Mouse (Mus musculus) cortical plate, adult 2 months (tissue): ENCODE results near the gene Ppp6r2. TPM values are rescaled to one million over a fixed set of nuclear protein-coding genes. Genes with fewer than 3 reads are reported as not detected.

Source experiments
- H3K27ac ChIP-seq: fragments of 200-500 bp; 2 replicates; pipeline ENCODE4 v1.5.1; 2012; ENCODE audit warnings: low read length, control low read depth, inconsistent platforms; ENCODE audit not compliant: insufficient read depth
- H3K4me1 ChIP-seq: fragments of 200-500 bp; 2 replicates; pipeline ENCODE4 v1.6.1; 2011; ENCODE audit warnings: low read length; ENCODE audit not compliant: control insufficient read depth, insufficient read depth
- H3K4me3 ChIP-seq: fragments of 200-500 bp; 2 replicates; pipeline ENCODE4 v1.5.1; 2011; ENCODE audit warnings: mild to moderate bottlenecking, low read length, control low read depth; ENCODE audit not compliant: insufficient read depth
- CTCF ChIP-seq: fragments of 200-500 bp; IDR thresholded peaks from 2 replicates; pipeline ENCODE4 v1.5.1; 2011; ENCODE audit warnings: mild to moderate bottlenecking, control low read depth, low read length; ENCODE audit not compliant: insufficient read depth; ENCODE audit errors: extremely low read depth
- POLR2A ChIP-seq: fragments of 200-500 bp; IDR thresholded peaks from 2 replicates; pipeline ENCODE4 v1.6.1; 2011; ENCODE audit warnings: mild to moderate bottlenecking, low read length, control low read depth; ENCODE audit not compliant: insufficient read depth; ENCODE audit errors: extremely low read depth
- polyA plus RNA-seq: library from polyadenylated mRNA; depleted of rRNA; stranded (reverse); fragments of >200 nt; gene quantifications from 2 replicates; pipeline ENCODE4 v1.2.3, GENCODE M21; 2012

The Ppp6r2 gene
- polyA plus RNA-seq, 1 experiment: 119 TPM

- TF ChIP-seq POLR2A (no peak), CTCF (no peak)
- peaks cover 6% of the 10 kb centered on the region for H3K4me1 ChIP-seq
- H3K4me3 ChIP-seq: peak overlapping the region; percentile 91
- H3K27ac ChIP-seq: peak overlapping the region; percentile 100
Measured at GRCm38 (mm10) chr15:89211716-89212461, 536 bp downstream of the Ppp6r2 start.

- no peak overlapping the region for H3K27ac ChIP-seq
Measured at GRCm38 (mm10) chr15:89212495-89212894, 1.1 kb downstream of the Ppp6r2 start.

DNA sequence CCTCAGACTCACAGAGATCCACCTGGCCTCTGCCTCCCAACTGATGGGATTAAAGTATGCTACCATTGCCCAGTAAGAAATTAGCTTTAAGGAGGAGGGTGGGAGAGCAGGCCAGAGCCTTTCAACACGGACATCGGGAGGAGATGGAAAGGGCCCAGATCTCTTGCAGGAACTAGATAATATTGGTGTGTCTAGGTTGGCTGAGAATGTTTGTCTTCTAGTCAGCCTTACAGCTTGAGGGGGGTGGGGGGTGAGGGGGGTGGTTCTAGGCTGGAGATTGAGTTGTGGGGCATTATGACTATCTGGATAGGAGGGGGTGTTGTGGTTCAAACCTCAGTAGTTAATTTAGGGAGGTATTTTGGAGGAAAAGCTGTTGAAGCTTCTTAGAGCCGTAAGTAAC is 2.2 kb downstream of the Ppp6r2 start:
- TF ChIP-seq CTCF (no peak), POLR2A (no peak)
- Histone ChIP-seq H3K4me3 (0 out of 2 replicates have a peak overlapping the region, but pooled peaks have one; percentile 91), H3K27ac (no peak overlapping the region), H3K4me1 (peaks cover 6% of the 10 kb centered on the region)

More at GRCm38 (mm10) chr15:89212495-89212894, 1.1 kb downstream of the Ppp6r2 start:
- H3K4me1 ChIP-seq: peaks cover 6% of the 10 kb centered on the region
- TF ChIP-seq POLR2A: no peak
- TF ChIP-seq CTCF: no peak
- H3K4me3 ChIP-seq: peak overlapping the region; percentile 91

- no peak for TF ChIP-seq CTCF
- TF ChIP-seq POLR2A: no peak
- H3K4me3 ChIP-seq: no peak overlapping the region
- H3K4me1 ChIP-seq: peaks cover 6% of the 10 kb centered on the region
- H3K27ac ChIP-seq: no peak overlapping the region
Measured at GRCm38 (mm10) chr15:89214953-89215352, 3.6 kb downstream of the Ppp6r2 start.

- H3K27ac ChIP-seq: no peak overlapping the region
- TF ChIP-seq CTCF (no peak), POLR2A (no peak)
- no peak overlapping the region for H3K4me3 ChIP-seq
- peaks cover 6% of the 10 kb centered on the region for H3K4me1 ChIP-seq
Measured at GRCm38 (mm10) chr15:89215611-89216233, 4.4 kb downstream of the Ppp6r2 start.

DNA sequence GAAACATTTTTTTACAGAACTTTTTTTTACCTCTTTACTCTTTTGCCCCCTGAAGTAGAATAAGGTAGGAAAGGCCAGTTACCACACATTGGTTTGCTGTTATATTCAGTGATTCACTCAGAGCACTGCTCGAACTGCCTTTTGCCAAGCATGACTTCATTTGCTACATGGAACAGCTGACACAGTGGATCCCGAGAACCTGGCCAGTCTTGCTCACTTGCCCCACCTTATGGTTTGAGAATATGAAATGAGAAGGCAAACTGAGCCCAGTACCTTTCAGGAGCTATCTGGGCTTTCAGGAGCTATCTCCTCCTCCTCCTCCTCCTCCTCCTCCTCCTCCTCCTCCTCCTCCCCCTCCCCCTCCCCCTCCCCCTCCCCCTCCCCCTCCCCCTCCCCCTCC is 22.2 kb downstream of the Ppp6r2 start:
- Histone ChIP-seq H3K27ac (no peak overlapping the region), H3K4me3 (no peak overlapping the region), H3K4me1 (no peaks in the 10 kb centered on the region)
- TF ChIP-seq CTCF (peak; percentile 21; the same call in 1 of the 2 replicates), POLR2A (no peak)

DNA sequence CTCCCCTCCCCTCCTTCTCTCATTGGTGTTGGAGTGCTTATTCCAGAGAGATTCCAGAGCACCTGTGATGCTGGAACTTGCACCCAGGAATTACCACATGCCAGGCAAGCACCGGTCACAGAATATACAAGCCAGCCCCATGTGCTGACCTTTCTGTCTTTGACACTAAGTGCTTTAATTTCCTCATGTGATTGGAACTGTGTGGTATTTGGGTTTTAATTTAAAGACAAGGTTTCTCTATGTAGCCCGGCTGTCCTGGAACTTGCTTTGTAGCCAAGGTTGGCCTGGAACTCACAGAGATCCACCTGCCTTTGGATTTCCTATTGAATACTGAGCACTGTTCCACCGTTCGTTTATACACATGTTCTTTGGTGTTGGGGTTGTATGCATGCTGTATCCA is 22.7 kb downstream of the Ppp6r2 start:
- TF ChIP-seq POLR2A (no peak), CTCF (no peak)
- no peaks in the 10 kb centered on the region for H3K4me1 ChIP-seq
- no peak overlapping the region for H3K27ac ChIP-seq
- H3K4me3 ChIP-seq: no peak overlapping the region

- no peak overlapping the region for H3K27ac ChIP-seq
- no peak overlapping the region for H3K4me3 ChIP-seq
- H3K4me1 ChIP-seq: no peaks in the 10 kb centered on the region
- no peak for TF ChIP-seq POLR2A
- no peak for TF ChIP-seq CTCF
Measured at GRCm38 (mm10) chr15:89239751-89240392, 28.5 kb downstream of the Ppp6r2 start.

DNA sequence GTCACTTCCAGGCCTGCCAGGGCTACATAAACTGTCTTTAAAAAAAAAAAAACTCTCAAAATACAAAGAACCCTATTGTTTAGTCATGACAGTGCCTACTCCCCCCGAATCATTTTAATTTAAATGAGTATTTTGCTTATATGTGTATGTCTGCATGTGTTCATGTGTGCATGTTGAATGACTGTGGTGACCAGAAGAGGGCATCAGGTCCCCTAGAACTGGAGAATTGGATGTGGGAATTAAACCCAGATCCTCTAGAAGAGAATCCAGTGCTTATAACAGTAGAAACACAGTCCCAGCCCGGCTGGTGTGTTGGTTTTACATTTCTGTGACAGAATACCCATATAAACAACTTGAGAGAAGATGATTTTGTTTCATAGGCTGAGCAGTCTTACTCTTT is 29.7 kb downstream of the Ppp6r2 start:
- Histone ChIP-seq H3K4me1 (no peaks in the 10 kb centered on the region), H3K27ac (no peak overlapping the region), H3K4me3 (no peak overlapping the region)
- TF ChIP-seq POLR2A: no peak
- TF ChIP-seq CTCF: no peak

GRCm38 (mm10) chr15:89249063-89249462 is 37.7 kb downstream of the Ppp6r2 start:
- no peak for TF ChIP-seq CTCF
- TF ChIP-seq POLR2A: no peak

More at GRCm38 (mm10) chr15:89249063-89249462, 37.7 kb downstream of the Ppp6r2 start:
- Histone ChIP-seq H3K4me3 (no peak overlapping the region), H3K27ac (no peak overlapping the region), H3K4me1 (no peaks in the 10 kb centered on the region)
